Mouse (Mus musculus): Measurements from ENCODE around the gene Ankrd11. TPM values are rescaled to one million over a fixed set of nuclear protein-coding genes. Genes with fewer than 3 reads are reported as not detected.

Ankrd11 gene
- polyA plus RNA-seq, 1 experiment from 2014 or later, result 39.6 TPM

DNA sequence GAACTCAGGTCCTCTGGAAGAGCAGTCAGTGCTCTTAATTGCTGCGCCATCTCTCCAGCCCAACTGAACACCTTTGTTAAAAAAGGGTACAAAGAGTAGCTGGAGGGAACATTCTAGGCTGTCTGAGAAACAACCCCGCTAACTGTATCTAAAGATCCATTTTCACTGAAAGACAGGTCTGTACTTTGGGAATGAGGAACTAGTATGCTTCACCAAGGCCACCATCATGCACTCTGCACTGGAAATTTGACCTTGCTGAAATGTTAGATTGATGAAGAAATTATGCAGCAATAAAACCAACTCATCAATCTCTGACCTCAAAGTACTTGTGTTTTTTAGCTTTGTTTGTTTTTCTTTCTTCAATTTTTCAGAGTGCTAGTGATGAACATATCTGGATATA, 17.9 kb downstream of the Ankrd11 start:
- Histone ChIP-seq H3K36me3 (no peaks in the 10 kb centered on the region), H3K27me3 (no peaks in the 10 kb centered on the region), H3K4me3 (no peak overlapping the region), H3K9ac (no peak overlapping the region), H3K9me3 (replicated peaks) (no peaks in the 10 kb centered on the region), H3K27ac (no peak overlapping the region), H3K4me1 (replicated peaks) (peaks cover 34% of the 10 kb centered on the region), H3K4me2 (no peak overlapping the region)
- ATAC-seq (replicated peaks; ENCODE audit: insufficient number of reproducible peaks, insufficient read depth, low FRiP score, low read depth), result no peak
- 91% methylated on average over 2 of the region's 2 CpGs for WGBS

GRCm38 (mm10) chr8:123022727-123023126, 19.4 kb downstream of the Ankrd11 start:
- H3K27me3 ChIP-seq, result no peaks in the 10 kb centered on the region
- ATAC-seq (replicated peaks; ENCODE audit: insufficient number of reproducible peaks, insufficient read depth, low FRiP score, low read depth), result no peak
- H3K4me2 ChIP-seq, result no peak overlapping the region
- WGBS, result 57% methylated on average over 3 of the region's 3 CpGs
- H3K36me3 ChIP-seq, result no peaks in the 10 kb centered on the region
- no peaks in the 10 kb centered on the region for H3K9me3 ChIP-seq (replicated peaks)
- peaks cover 48% of the 10 kb centered on the region for H3K4me1 ChIP-seq (replicated peaks)
- no peak overlapping the region for H3K4me3 ChIP-seq
- H3K27ac ChIP-seq, result no peak overlapping the region
- no peak overlapping the region for H3K9ac ChIP-seq

GRCm38 (mm10) chr8:123021259-123021658, 20.8 kb downstream of the Ankrd11 start:
- Histone ChIP-seq H3K27ac (peak overlapping the region; percentile 30), H3K4me3 (no peak overlapping the region), H3K4me2 (no peak overlapping the region), H3K4me1 (replicated peaks) (peaks cover 56% of the 10 kb centered on the region), H3K27me3 (no peaks in the 10 kb centered on the region), H3K36me3 (no peaks in the 10 kb centered on the region), H3K9ac (no peak overlapping the region), H3K9me3 (replicated peaks) (no peaks in the 10 kb centered on the region)
- 69% methylated on average over 1 of the region's 1 CpGs for WGBS
- ATAC-seq (replicated peaks; ENCODE audit: insufficient number of reproducible peaks, insufficient read depth, low FRiP score, low read depth), result no peak

DNA sequence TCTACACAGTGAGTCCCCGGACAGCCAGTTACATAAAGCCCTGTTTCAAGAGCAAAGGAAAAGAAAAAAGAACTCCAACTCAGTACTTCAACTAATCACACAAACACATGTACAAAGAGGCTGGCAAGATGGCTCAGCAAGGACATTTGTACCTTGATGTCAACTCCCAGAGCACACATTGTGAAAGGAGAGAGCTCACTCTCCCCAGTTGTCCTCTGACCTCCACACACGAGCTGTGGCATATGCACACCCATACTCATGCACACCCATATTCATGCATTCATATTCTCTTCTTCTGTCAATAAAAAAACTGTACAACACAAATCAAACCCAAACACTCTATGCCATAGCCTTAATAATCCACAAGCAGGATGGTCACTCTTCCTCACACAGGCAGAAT, 21.2 kb downstream of the Ankrd11 start:
- no peak overlapping the region for H3K4me3 ChIP-seq
- H3K9me3 ChIP-seq (replicated peaks), result no peaks in the 10 kb centered on the region
- WGBS, result 65% methylated on average over 2 of the region's 2 CpGs
- no peaks in the 10 kb centered on the region for H3K27me3 ChIP-seq
- peak overlapping the region; percentile 30; the same call in 1 of the 2 replicates for H3K27ac ChIP-seq
- H3K4me2 ChIP-seq, result no peak overlapping the region
- no peak for ATAC-seq (replicated peaks; ENCODE audit: insufficient number of reproducible peaks, insufficient read depth, low FRiP score, low read depth)
- no peaks in the 10 kb centered on the region for H3K36me3 ChIP-seq
- H3K4me1 ChIP-seq (replicated peaks), result peaks cover 57% of the 10 kb centered on the region
- no peak overlapping the region for H3K9ac ChIP-seq

DNA sequence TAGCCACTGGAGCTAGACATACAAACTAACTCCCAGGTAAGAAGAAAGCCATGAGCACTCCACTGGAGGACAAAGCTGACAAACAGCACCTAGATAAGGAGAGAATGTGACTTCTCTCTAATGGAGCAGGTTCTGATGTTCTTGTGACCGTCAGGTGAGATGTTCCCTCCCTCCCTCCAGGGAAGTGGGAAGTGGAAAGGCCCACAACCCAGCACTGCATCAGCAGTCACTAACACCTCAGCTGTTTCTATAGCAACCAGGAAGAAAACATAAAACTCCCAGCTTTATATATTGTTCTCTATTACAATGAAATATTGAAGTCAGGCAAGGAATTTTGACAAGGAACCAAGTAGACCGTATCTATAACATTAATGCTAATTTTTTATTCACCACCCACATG, 22.0 kb downstream of the Ankrd11 start:
- no peak overlapping the region for H3K4me2 ChIP-seq
- H3K27ac ChIP-seq, result no peak overlapping the region
- no peaks in the 10 kb centered on the region for H3K36me3 ChIP-seq
- WGBS, result 63% methylated on average over 2 of the region's 2 CpGs
- ATAC-seq (replicated peaks; ENCODE audit: insufficient number of reproducible peaks, insufficient read depth, low FRiP score, low read depth), result no peak
- no peaks in the 10 kb centered on the region for H3K9me3 ChIP-seq (replicated peaks)
- no peak overlapping the region for H3K9ac ChIP-seq
- no peaks in the 10 kb centered on the region for H3K27me3 ChIP-seq
- no peak overlapping the region for H3K4me3 ChIP-seq
- peaks cover 57% of the 10 kb centered on the region for H3K4me1 ChIP-seq (replicated peaks)

- 69% methylated on average over 4 of the region's 4 CpGs for WGBS
- Histone ChIP-seq H3K4me1 (replicated peaks) (peaks cover 66% of the 10 kb centered on the region), H3K27me3 (no peaks in the 10 kb centered on the region)
These were observed 23.5 kb downstream of the Ankrd11 start for GRCm38 (mm10) chr8:123018484-123019164.

DNA sequence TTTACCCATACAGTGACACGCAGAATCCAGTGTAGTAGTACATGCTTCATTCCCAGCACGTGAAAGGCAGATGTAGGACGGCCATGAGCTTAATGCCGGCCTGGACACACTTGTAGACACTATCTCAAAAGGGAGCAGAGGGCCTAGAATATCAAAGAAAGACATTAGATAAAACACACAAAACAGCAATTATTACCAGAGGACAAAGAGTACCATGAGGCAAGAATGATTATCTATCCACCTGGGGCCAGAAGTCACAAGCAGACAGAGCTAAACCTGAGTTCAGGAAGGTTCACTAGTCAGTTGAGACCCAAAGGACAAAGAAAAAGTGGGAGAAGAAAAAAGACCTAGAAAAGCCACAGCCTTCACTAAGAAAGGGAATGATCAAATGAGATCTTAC, 24.9 kb downstream of the Ankrd11 start:
- Histone ChIP-seq H3K27me3 (no peaks in the 10 kb centered on the region), H3K4me1 (replicated peaks) (peaks cover 61% of the 10 kb centered on the region), H3K27ac (no peak overlapping the region), H3K4me2 (no peak overlapping the region), H3K36me3 (no peaks in the 10 kb centered on the region), H3K9ac (no peak overlapping the region), H3K9me3 (replicated peaks) (no peaks in the 10 kb centered on the region), H3K4me3 (no peak overlapping the region)
- no peak for ATAC-seq (replicated peaks; ENCODE audit: insufficient number of reproducible peaks, insufficient read depth, low FRiP score, low read depth)
- WGBS, result 88% methylated on average over 4 of the region's 4 CpGs

More at GRCm38 (mm10) chr8:123018484-123019164, 23.5 kb downstream of the Ankrd11 start:
- H3K4me2 ChIP-seq, result no peak overlapping the region
- H3K9ac ChIP-seq, result no peak overlapping the region
- H3K9me3 ChIP-seq (replicated peaks), result no peaks in the 10 kb centered on the region
- no peaks in the 10 kb centered on the region for H3K36me3 ChIP-seq
- no peak overlapping the region; the same call in 1 of the 2 replicates for H3K27ac ChIP-seq
- H3K4me3 ChIP-seq, result no peak overlapping the region
- no peak for ATAC-seq (replicated peaks; ENCODE audit: insufficient number of reproducible peaks, insufficient read depth, low FRiP score, low read depth)

DNA sequence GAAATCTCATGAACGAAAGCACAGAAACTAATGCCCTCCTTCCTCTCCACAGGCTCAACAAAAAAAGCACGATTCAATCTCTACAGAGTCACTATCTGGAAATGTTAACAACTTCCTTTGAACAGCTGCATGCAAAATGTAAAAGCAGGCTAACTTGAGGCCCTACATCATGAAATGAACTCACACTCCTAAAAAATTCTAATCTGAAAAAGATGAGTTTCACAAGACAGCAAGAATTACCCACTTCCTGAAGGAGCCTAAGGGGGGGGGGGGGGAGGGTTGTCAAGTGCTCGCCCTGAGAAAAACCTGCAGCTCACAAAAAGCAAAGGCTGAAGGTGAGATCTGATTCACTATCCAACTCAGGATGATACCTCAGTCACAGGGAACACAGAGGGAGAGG, 27.0 kb downstream of the Ankrd11 start:
- H3K4me3 ChIP-seq, result no peak overlapping the region
- H3K9ac ChIP-seq, result no peak overlapping the region
- no peaks in the 10 kb centered on the region for H3K36me3 ChIP-seq
- H3K27me3 ChIP-seq, result no peaks in the 10 kb centered on the region
- no peak overlapping the region for H3K4me2 ChIP-seq
- H3K4me1 ChIP-seq (replicated peaks), result peaks cover 44% of the 10 kb centered on the region
- ATAC-seq (replicated peaks; ENCODE audit: insufficient number of reproducible peaks, insufficient read depth, low FRiP score, low read depth), result no peak
- no peak overlapping the region for H3K27ac ChIP-seq
- 36% methylated on average over 3 of the region's 3 CpGs for WGBS
- H3K9me3 ChIP-seq (replicated peaks), result no peaks in the 10 kb centered on the region

DNA sequence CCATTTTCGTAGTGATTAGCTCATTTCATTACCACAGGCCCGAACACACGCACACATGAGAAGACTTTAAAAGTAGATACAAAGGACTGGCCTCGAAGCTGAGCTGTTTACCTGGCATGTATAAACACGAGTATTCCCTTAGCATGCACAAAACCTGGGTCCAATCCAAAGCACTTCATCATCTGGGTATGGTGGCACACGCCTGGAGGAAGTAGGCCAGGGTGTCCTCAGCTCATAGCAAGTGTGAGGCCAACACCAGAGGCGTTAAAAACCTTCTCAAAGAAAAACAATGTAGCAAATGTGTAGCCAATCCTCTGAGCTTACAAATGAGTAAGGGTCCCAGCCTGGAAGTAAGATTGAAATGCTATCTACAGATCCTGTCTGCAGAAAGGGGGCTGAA, 27.6 kb downstream of the Ankrd11 start:
- H3K4me1 ChIP-seq (replicated peaks), result peaks cover 43% of the 10 kb centered on the region
- H3K4me2 ChIP-seq, result no peak overlapping the region
- H3K4me3 ChIP-seq, result no peak overlapping the region
- H3K27me3 ChIP-seq, result no peaks in the 10 kb centered on the region
- H3K36me3 ChIP-seq, result no peaks in the 10 kb centered on the region
- H3K27ac ChIP-seq, result no peak overlapping the region
- no peaks in the 10 kb centered on the region for H3K9me3 ChIP-seq (replicated peaks)
- H3K9ac ChIP-seq, result no peak overlapping the region
- ATAC-seq (replicated peaks; ENCODE audit: insufficient number of reproducible peaks, insufficient read depth, low FRiP score, low read depth), result no peak
- WGBS, result 70% methylated on average over 7 of the region's 7 CpGs

DNA sequence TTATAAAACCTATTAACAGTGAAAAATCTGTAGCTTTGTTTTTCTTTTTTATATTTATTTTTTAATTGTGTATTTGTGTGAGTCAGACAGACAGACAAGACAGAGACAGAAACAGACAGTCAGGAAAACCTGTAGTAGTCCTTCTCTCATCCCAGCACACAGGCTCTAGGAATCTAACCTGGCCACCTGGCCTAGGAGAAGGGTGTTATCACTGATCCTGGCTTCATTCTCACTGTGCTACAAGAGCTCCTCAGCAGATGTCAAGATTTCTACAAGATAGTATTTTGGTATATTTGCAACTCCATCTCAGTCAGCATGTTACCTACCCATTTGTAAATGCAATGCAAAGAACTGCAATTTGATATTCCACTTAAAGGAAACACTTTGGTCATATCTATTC, 30.8 kb downstream of the Ankrd11 start:
- Histone ChIP-seq H3K9ac (no peak overlapping the region), H3K4me2 (no peak overlapping the region), H3K27ac (no peak overlapping the region), H3K27me3 (no peaks in the 10 kb centered on the region), H3K4me1 (replicated peaks) (peaks cover 35% of the 10 kb centered on the region), H3K36me3 (no peaks in the 10 kb centered on the region), H3K4me3 (no peak overlapping the region), H3K9me3 (replicated peaks) (no peaks in the 10 kb centered on the region)
- ATAC-seq (replicated peaks; ENCODE audit: insufficient number of reproducible peaks, insufficient read depth, low FRiP score, low read depth), result no peak

DNA sequence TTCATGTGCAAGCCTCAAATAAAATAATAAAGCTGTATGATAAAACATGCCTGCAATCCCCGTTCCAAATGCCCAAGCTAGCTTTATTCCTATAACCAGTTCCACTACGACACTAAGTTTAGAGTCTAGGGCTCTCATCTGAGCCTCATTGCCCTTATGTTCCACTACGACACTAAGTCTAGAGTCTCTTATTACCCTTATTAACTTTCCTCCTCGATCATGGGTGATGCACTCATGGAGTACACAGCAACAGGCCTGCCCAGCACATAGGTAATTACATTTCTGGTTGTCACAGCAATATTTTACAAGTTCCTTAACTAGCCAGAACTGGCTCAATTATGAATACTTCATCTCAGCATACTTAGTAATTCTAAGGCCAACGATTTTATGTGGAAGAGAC, 36.3 kb downstream of the Ankrd11 start:
- Histone ChIP-seq H3K4me3 (no peak overlapping the region), H3K4me1 (replicated peaks) (peaks cover 56% of the 10 kb centered on the region), H3K9ac (no peak overlapping the region), H3K4me2 (no peak overlapping the region), H3K27me3 (no peaks in the 10 kb centered on the region), H3K36me3 (no peaks in the 10 kb centered on the region), H3K9me3 (replicated peaks) (no peaks in the 10 kb centered on the region), H3K27ac (no peak overlapping the region)
- no peak for ATAC-seq (replicated peaks; ENCODE audit: insufficient number of reproducible peaks, insufficient read depth, low FRiP score, low read depth)
- WGBS, result 67% methylated on average over 5 of the region's 5 CpGs

DNA sequence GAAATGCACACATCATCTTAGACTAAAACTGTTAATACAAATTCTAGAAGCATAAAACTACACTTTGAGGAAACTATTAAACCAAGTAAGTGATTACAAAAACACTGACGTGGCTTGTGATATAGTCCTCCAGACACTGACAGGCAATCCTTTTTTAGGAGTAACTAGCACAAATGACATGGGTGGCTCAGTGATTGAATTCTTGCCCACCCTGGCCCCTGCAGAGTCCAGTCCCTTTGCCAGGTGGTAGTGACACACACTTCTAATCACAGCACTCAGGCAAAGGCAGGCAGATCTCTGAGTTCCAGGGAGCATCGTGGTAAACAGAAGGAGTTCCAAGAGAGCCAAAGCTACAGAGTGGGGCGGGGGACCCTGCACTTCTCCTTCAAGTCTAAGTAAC, 36.7 kb downstream of the Ankrd11 start:
- 45% methylated on average over 3 of the region's 3 CpGs for WGBS
- Histone ChIP-seq H3K36me3 (no peaks in the 10 kb centered on the region), H3K27me3 (no peaks in the 10 kb centered on the region), H3K9ac (no peak overlapping the region), H3K9me3 (replicated peaks) (no peaks in the 10 kb centered on the region), H3K4me3 (no peak overlapping the region), H3K27ac (no peak overlapping the region; the same call in 1 of the 2 replicates), H3K4me2 (no peak overlapping the region), H3K4me1 (replicated peaks) (peaks cover 56% of the 10 kb centered on the region)
- no peak for ATAC-seq (replicated peaks; ENCODE audit: insufficient number of reproducible peaks, insufficient read depth, low FRiP score, low read depth)
